Mouse (Mus musculus) large intestine, adult 2 months (tissue): ENCODE data around the gene Tmem151a. TPM values are rescaled to one million over a fixed set of nuclear protein-coding genes. Genes with fewer than 3 reads are reported as not detected.

ENCODE experiments used
- DNase-seq: peaks from one replicate; pipeline ENCODE4 v3.0.0-alpha.2; 2012; ENCODE audit warnings: low read depth, low spot score
- WGBS: fragments of 180-500 bp; shearing (Covaris S2); methylation state at CpG from one replicate; pipeline ENCODE4 v1.1.7; 2018; 5-methylcytosine and 5-hydroxymethylcytosine counted together
- polyA plus RNA-seq: library from polyadenylated mRNA; depleted of rRNA; stranded (reverse); fragments of >200 nt; gene quantifications from 2 replicates; pipeline ENCODE4 v1.2.3, GENCODE M21; 2012; rRNA removed

Gene Tmem151a
- polyA plus RNA-seq, result 1.8 and 2.0 TPM in 2 replicates

GRCm38 (mm10) chr19:5085145-5085863 is at the start of gene Tmem151a:
Tmem151a (minus strand) TSS chr19:5085531.
- WGBS, result 1% methylated on average over 69 of the region's 69 CpGs
- no peak for DNase-seq

GRCm38 (mm10) chr19:5131237-5131636 is 45.9 kb upstream of the Tmem151a start:
- DNase-seq, result no peak
- WGBS, result 30% methylated on average over 4 of the region's 4 CpGs

- DNase-seq, result no peak
- WGBS, result 47% methylated on average over 1 of the region's 1 CpGs
These were observed 44.4 kb upstream of the Tmem151a start for GRCm38 (mm10) chr19:5129770-5130169.

- no peak for DNase-seq
- WGBS, result 56% methylated on average over 7 of the region's 7 CpGs
These were observed 38.8 kb upstream of the Tmem151a start for GRCm38 (mm10) chr19:5124055-5124614.

GRCm38 (mm10) chr19:5123241-5123640 is 37.9 kb upstream of the Tmem151a start:
- WGBS, result 80% methylated on average over 3 of the region's 3 CpGs
- DNase-seq, result no peak

GRCm38 (mm10) chr19:5122492-5122891 is 37.2 kb upstream of the Tmem151a start:
- no peak for DNase-seq
- WGBS, result 81% methylated on average over 10 of the region's 10 CpGs

- WGBS, result 3% methylated on average over 18 of the region's 18 CpGs
- no peak for DNase-seq
These were observed 33.0 kb upstream of the Tmem151a start, which contains the start of gene Klc2 for GRCm38 (mm10) chr19:5118384-5118698. Klc2 (minus strand) TSS chr19:5118560.

GRCm38 (mm10) chr19:5117494-5118383 is 32.4 kb upstream of the Tmem151a start:
- DNase-seq, result peak; percentile 57
- under 1% methylated on average over 82 of the region's 83 CpGs for WGBS

GRCm38 (mm10) chr19:5113783-5114182 is 28.5 kb upstream of the Tmem151a start:
- DNase-seq, result no peak
- WGBS, result 84% methylated on average over 7 of the region's 7 CpGs

GRCm38 (mm10) chr19:5109659-5110453 is 24.5 kb upstream of the Tmem151a start:
- whole genome bisulfite sequencing, result 81% methylated on average over 19 of the region's 19 CpGs
- no peak for DNase-seq

- DNase-seq, result no peak
- 49% methylated on average over 4 of the region's 4 CpGs for WGBS
These were observed 23.4 kb upstream of the Tmem151a start for GRCm38 (mm10) chr19:5108702-5109101.

- 32% methylated on average over 5 of the region's 5 CpGs for WGBS
- no peak for DNase-seq
These were observed 22.9 kb upstream of the Tmem151a start for GRCm38 (mm10) chr19:5108271-5108575.

- no peak for DNase-seq
- 68% methylated on average over 18 of the region's 18 CpGs for WGBS
These were observed 22.4 kb upstream of the Tmem151a start for GRCm38 (mm10) chr19:5107556-5108270.

GRCm38 (mm10) chr19:5106731-5107191 is 21.4 kb upstream of the Tmem151a start, which contains the start of gene Rab1b:
Rab1b (minus strand) TSS chr19:5107072.
- peak; percentile 91 for DNase-seq
- under 1% methylated on average over 46 of the region's 46 CpGs for WGBS

GRCm38 (mm10) chr19:5106074-5106473 is 20.7 kb upstream of the Tmem151a start:
- DNase-seq, result no peak
- 1% methylated on average over 9 of the region's 9 CpGs for WGBS

GRCm38 (mm10) chr19:5098363-5099143 is 13.2 kb upstream of the Tmem151a start, which contains the start of gene Cnih2:
Cnih2 (minus strand) TSS chr19:5098521.
- no peak for DNase-seq
- 6% methylated on average over 48 of the region's 48 CpGs for WGBS

- 9% methylated on average over 21 of the region's 31 CpGs for WGBS
- DNase-seq, result no peak
These were observed 12.4 kb upstream of the Tmem151a start for GRCm38 (mm10) chr19:5097521-5098362.
